Mouse (Mus musculus) spleen, embryonic (tissue): ENCODE measurements around the gene Pcsk5.

Experiments
- CTCF ChIA-PET: fragments of 350-600 bp; sonication (Branson Sonifier 250); formaldehyde crosslinking; loops from one replicate; lab custom pipeline; 2022; lab: Charles Lee

Gene Pcsk5

GRCm38 (mm10) chr19:17574564-17574963 lies 262.9 kb downstream of the Pcsk5 start:
- CTCF ChIA-PET = no interaction called here

- CTCF ChIA-PET = no interaction called here
These were observed 265.1 kb downstream of the Pcsk5 start for GRCm38 (mm10) chr19:17572315-17572714.

- CTCF ChIA-PET = no interaction called here
These were observed 266.5 kb downstream of the Pcsk5 start for GRCm38 (mm10) chr19:17570936-17571335.

DNA sequence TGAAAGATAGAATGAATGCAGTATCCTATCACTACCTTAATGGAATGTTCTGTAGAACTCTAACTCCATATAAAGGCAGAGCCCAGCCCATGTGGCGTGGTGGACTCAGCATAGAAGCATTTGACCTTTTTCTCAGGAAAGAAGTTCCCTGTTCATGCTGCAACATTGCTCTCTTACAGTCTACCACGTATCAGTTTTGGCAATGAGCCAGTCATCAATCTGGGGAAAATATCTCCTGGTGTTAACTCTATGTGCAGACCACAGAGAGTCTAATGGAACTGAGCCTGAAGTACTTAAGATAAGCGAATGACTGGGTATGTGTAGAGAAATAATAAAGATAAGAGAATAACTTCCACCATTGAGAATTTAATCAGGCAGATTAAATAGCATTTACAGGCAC lies 270.2 kb downstream of the Pcsk5 start:
- CTCF ChIA-PET = no interaction called here

- CTCF ChIA-PET = no interaction called here
These were observed 271.3 kb downstream of the Pcsk5 start for GRCm38 (mm10) chr19:17566097-17566496.

DNA sequence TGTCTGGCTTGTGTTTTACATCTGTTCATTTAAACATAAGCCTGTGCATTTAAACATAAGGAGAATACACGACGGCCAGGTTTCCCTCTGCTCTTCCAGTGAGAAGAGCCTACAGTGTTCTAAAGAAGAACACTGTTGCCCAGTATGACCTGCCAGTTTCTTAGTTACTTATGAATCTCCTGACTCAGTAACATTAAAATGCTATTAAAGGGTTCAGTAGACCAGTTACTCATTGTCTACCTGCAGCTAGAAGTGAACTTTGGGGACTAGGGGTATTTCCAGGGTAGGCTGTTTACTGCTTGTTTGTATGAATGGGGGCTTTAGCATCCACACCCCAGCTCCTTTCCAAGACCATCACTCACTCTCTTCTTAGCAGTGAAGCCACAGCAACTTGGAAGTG lies 278.7 kb downstream of the Pcsk5 start:
- CTCF ChIA-PET = no interaction called here

GRCm38 (mm10) chr19:17555159-17555558 lies 282.3 kb downstream of the Pcsk5 start:
- CTCF ChIA-PET = no interaction called here

DNA sequence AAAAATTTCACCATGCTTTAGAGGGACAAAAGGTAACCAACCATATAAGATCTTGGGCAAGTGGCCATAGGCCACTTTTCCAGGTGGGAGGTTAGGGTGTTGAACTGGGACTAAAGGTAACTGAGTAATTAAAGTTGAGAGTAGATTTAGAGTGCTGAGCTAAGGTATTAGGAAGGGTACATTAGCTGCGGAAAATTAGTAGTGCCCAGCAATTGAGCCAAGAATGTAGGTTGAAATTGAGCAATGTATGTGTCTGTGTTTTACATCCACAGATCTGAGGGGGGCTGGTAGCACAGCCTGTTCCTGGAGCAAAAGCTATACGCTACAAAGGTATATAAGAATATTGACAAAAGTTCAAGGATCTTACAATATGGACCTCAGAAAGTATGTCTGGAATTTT lies 282.9 kb downstream of the Pcsk5 start:
- CTCF ChIA-PET = no interaction called here

DNA sequence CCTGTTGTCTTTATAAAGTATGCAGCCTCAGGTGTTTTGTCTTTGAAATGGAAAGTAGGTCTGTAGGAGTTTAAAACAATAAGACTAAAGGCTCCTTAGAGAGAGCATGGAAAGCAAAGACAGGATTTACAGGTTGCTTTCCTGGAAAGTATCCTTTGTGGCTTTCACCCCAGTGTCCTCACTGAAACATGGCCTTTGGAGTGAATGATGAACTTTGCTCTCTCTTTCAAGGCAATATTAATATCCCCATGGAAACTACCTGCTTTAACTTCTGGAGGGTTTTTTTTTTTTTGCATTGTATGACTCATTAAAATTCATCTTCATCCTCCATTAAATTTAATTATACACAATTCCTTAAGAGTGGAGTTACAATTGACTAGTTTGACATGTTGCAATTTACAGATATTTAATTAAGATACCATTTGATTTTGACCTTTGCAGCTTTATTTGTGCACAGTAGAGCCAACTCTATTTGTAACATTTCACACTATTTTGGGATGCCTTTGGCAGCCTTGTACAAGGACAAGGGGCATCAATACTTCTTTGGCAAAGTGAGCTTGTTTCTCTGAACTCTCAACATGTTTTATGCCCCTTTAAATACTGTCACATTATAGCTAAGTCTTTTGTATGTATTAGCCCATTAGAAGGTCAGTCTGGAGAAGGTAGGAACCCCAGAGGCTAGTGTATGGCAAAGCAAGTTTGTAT lies 283.9 kb downstream of the Pcsk5 start:
- CTCF ChIA-PET = no interaction called here

- CTCF ChIA-PET = interaction anchor here (0.6 kb wide), 1 partner anchor 493 kb away, joined by 12 read pairs; no protein-coding TSS in a partner anchor
These were observed 308.5 kb downstream of the Pcsk5 start for GRCm38 (mm10) chr19:17528746-17529532.

- CTCF ChIA-PET = no interaction called here
These were observed 311.9 kb downstream of the Pcsk5 start for GRCm38 (mm10) chr19:17525558-17525957.

- CTCF ChIA-PET = no interaction called here
These were observed 323.0 kb downstream of the Pcsk5 start for GRCm38 (mm10) chr19:17514456-17514855.

GRCm38 (mm10) chr19:17511283-17511682 lies 326.1 kb downstream of the Pcsk5 start:
- CTCF ChIA-PET = no interaction called here

- CTCF ChIA-PET = no interaction called here
These were observed 333.2 kb downstream of the Pcsk5 start for GRCm38 (mm10) chr19:17504212-17504611.

GRCm38 (mm10) chr19:17498586-17499235 lies 338.7 kb downstream of the Pcsk5 start:
- CTCF ChIA-PET = no interaction called here

- CTCF ChIA-PET = no interaction called here
These were observed 341.3 kb downstream of the Pcsk5 start for GRCm38 (mm10) chr19:17496131-17496530.

- CTCF ChIA-PET = no interaction called here
These were observed 345.4 kb downstream of the Pcsk5 start for GRCm38 (mm10) chr19:17491822-17492544.

DNA sequence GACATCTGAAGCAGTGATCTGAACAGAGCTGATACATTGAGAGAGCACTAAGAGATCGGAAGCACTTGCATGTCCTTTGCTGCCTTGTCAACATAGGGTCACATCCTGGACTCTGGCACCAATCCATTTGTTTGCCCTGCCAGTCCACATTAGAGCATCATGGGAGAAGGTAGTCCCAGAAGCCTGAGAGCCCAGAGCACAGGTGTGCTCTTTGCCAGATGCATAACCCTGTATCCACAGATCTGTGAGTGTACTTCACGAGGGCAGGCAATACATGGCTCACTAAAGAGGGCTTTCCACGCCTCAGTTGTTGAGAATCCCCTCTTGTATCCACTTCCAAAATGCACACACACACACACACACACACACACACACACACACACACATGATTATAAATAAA lies 346.1 kb downstream of the Pcsk5 start:
- CTCF ChIA-PET = no interaction called here

- CTCF ChIA-PET = no interaction called here
These were observed 347.6 kb downstream of the Pcsk5 start for GRCm38 (mm10) chr19:17489866-17490141.

DNA sequence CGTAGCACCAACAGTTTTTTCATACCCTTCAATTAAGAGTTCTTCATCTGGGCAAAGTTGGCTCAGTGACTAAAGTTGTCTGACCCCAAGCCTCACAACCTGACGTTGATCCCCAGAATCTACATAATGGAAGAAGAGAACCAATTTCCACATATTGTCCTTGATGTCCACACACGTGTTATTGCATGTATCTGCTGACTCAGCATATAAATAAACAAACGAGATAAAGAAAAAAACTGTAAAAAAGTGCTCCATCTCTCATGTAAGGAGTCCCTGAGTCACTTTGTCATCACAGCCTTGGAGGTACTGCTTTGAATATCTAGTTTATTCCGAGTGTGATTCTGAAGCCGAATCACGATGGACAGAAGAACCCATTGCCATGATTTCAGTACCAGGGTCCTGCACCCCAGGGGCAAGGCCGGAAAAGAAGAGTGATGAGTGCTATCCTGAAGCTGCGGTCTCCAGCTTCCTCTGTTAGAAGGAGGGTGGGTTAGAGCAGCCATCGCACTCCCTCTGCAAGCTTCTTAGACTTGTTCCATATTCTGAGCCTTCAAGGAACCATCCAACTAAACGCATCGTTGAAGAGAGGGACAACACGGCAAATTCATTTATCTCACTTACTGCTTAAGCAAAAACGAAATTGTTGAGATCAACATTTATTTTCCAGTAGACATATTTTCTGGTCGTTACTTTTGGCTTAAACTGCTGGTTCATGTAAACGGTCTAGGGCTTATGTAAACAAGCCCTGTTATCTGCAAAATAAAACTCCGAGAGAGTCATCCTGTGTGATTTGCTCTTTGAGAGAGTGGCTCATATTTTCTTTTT lies 348.2 kb downstream of the Pcsk5 start:
- CTCF ChIA-PET = no interaction called here

GRCm38 (mm10) chr19:17482126-17482790 lies 355.2 kb downstream of the Pcsk5 start:
- CTCF ChIA-PET = no interaction called here
